Mouse (Mus musculus) ovary, postnatal 36 days (tissue): ENCODE data around the gene Ranbp9.

Experiments used
- DNase-seq: peaks from one replicate; pipeline ENCODE4 v3.0.0; 2022; ENCODE audit warnings: low spot score, mixed read lengths

The Ranbp9 gene

GRCm38 (mm10) chr13:43360534-43360933, 120.5 kb downstream of the Ranbp9 start:
- no peak for DNase-seq

GRCm38 (mm10) chr13:43356346-43357125, 124.5 kb downstream of the Ranbp9 start:
- no peak for DNase-seq

- no peak for DNase-seq
Measured at GRCm38 (mm10) chr13:43354362-43354761, 126.7 kb downstream of the Ranbp9 start.

GRCm38 (mm10) chr13:43353356-43353755, 127.7 kb downstream of the Ranbp9 start:
- no peak for DNase-seq
